Mouse (Mus musculus) regulatory T cell (primary cell): Measurements from ENCODE around the gene Col26a1.

Experiments
- in situ Hi-C: fragments of 300-600 bp; cut with MboI, MseI; formaldehyde crosslinking; loops from one replicate; pipeline ENCODE4 v1.15.1; 2025; ENCODE audit warnings: high pct_unique_total_duplicates

Gene Col26a1

GRCm38 (mm10) chr5:136882055-136882787 is 788 bp downstream of the Col26a1 start:
- in situ Hi-C loops, result loop anchor here (5.0 to 10.0 kb wide), 2 partner anchors 90 to 1417 kb away; no protein-coding TSS in a partner anchor

- in situ Hi-C loops, result loop anchor here (5.0 to 10.0 kb wide), 2 partner anchors 89 to 1417 kb away; no protein-coding TSS in a partner anchor
Measured at GRCm38 (mm10) chr5:136881380-136882009, 1.5 kb downstream of the Col26a1 start.

- in situ Hi-C loops, result loop anchor here (5.0 to 10.0 kb wide), 2 partner anchors 88 to 1415 kb away; no protein-coding TSS in a partner anchor
Measured at GRCm38 (mm10) chr5:136880101-136880500, 2.9 kb downstream of the Col26a1 start.

GRCm38 (mm10) chr5:136874271-136874670 is 8.7 kb downstream of the Col26a1 start:
- in situ Hi-C loops, result loop anchor here (10.0 kb wide), 1 partner anchor 379 kb away; no protein-coding TSS in a partner anchor

- in situ Hi-C loops, result loop anchor here (10.0 kb wide), 1 partner anchor 378 kb away; no protein-coding TSS in a partner anchor
Measured at GRCm38 (mm10) chr5:136872417-136872816, 10.6 kb downstream of the Col26a1 start.

- in situ Hi-C loops, result loop anchor here (10.0 kb wide), 1 partner anchor 375 kb away; no protein-coding TSS in a partner anchor
Measured at GRCm38 (mm10) chr5:136869451-136870114, 13.4 kb downstream of the Col26a1 start.

GRCm38 (mm10) chr5:136867706-136868105 is 15.3 kb downstream of the Col26a1 start:
- in situ Hi-C loops, result no loop called here

GRCm38 (mm10) chr5:136863961-136864674 is 18.9 kb downstream of the Col26a1 start:
- in situ Hi-C loops, result no loop called here

- in situ Hi-C loops, result no loop called here
Measured at GRCm38 (mm10) chr5:136863276-136863675, 19.7 kb downstream of the Col26a1 start.

GRCm38 (mm10) chr5:136862806-136863205 is 20.2 kb downstream of the Col26a1 start:
- in situ Hi-C loops, result no loop called here

- in situ Hi-C loops, result no loop called here
Measured at GRCm38 (mm10) chr5:136861191-136861940, 21.6 kb downstream of the Col26a1 start.

- in situ Hi-C loops, result no loop called here
Measured at GRCm38 (mm10) chr5:136850716-136851115, 32.3 kb downstream of the Col26a1 start.

GRCm38 (mm10) chr5:136846385-136847264 is 36.4 kb downstream of the Col26a1 start:
- in situ Hi-C loops, result no loop called here

GRCm38 (mm10) chr5:136843930-136844329 is 39.1 kb downstream of the Col26a1 start:
- in situ Hi-C loops, result loop anchor here (5.0 kb wide), 1 partner anchor 43 kb away; no protein-coding TSS in a partner anchor

GRCm38 (mm10) chr5:136840036-136840435 is 43.0 kb downstream of the Col26a1 start:
- in situ Hi-C loops, result loop anchor here (5.0 kb wide), 1 partner anchor 47 kb away; no protein-coding TSS in a partner anchor

- in situ Hi-C loops, result no loop called here
Measured at GRCm38 (mm10) chr5:136833053-136833452, 50.0 kb downstream of the Col26a1 start.

GRCm38 (mm10) chr5:136830156-136830555 is 52.9 kb downstream of the Col26a1 start:
- in situ Hi-C loops, result no loop called here

- in situ Hi-C loops, result loop anchor here (25.0 kb wide), 1 partner anchor 1735 kb away; the partner anchor contains the start of genes Mlxipl and Vps37d
Measured at GRCm38 (mm10) chr5:136821971-136822370, 61.0 kb downstream of the Col26a1 start.

GRCm38 (mm10) chr5:136820911-136821310 is 62.1 kb downstream of the Col26a1 start:
- in situ Hi-C loops, result loop anchor here (25.0 kb wide), 1 partner anchor 1734 kb away; the partner anchor contains the start of genes Mlxipl and Vps37d
